Mouse (Mus musculus) ovary, postnatal 10 days (tissue): ENCODE results near the gene Eif4g1.

Experiments used
- DNase-seq: peaks from one replicate; pipeline ENCODE4 v3.0.0; 2022; ENCODE audit warnings: low spot score

The Eif4g1 gene

DNA sequence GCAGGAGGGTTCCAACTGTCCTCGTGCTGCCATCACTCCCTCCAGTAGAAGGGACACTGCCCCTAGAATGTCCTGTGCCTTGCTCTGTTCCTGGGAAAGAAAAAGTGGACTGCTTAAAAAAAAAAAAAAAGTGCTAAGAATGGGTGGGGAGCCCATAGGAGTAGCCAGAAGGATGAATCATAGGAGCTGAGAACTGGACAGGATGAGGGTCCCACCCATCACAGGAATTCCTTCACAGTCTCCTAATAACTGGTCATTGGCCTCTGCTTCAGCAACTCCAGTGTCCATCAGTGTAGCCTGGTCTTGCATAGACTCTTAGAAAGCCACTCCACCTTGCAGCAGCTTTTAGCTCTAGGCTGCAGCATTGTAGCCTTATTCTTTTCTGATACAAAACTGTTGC is 58.3 kb downstream of the Eif4g1 start:
- no peak for DNase-seq

DNA sequence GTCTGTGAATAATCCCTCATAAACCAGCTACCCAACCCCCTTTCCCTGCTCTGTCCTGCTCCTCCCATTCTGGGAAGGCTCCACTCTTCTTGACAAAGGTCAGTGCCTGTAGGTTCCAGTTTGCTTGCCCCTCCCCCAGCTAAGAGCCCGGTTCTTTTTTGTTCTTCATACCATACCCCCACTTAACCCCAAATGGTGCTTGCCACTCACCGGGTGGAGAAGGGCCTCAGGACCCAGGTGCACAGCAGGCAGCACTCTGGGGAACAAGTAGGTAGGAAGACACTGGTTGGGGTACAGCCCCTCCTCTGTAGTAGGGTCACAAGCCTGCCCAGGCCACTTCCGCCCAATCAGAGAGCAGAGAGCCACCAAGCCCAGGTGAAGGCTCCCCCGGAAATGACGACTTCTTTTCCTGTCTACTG is 62.2 kb downstream of the Eif4g1 start:
- no peak for DNase-seq

DNA sequence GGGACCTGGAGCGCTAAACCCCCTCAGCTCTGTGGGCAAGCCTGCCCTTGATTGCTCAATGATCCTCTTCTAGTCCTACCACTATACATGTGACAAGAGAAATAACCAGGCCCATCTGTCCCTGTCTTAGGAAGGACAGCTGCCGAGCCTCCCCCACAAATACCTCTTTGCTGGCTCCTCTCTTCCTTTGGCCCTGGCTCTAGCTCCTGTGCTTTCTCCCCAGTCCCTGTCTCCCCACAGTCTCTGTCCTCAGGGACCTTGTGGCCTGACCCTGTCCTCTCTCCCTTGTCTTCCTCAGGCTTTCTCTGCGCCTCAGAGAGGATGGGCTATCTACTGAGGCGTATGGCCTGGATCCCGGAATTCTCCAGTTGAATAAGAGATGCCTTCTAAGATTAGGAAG is 63.6 kb downstream of the Eif4g1 start:
- no peak for DNase-seq

DNA sequence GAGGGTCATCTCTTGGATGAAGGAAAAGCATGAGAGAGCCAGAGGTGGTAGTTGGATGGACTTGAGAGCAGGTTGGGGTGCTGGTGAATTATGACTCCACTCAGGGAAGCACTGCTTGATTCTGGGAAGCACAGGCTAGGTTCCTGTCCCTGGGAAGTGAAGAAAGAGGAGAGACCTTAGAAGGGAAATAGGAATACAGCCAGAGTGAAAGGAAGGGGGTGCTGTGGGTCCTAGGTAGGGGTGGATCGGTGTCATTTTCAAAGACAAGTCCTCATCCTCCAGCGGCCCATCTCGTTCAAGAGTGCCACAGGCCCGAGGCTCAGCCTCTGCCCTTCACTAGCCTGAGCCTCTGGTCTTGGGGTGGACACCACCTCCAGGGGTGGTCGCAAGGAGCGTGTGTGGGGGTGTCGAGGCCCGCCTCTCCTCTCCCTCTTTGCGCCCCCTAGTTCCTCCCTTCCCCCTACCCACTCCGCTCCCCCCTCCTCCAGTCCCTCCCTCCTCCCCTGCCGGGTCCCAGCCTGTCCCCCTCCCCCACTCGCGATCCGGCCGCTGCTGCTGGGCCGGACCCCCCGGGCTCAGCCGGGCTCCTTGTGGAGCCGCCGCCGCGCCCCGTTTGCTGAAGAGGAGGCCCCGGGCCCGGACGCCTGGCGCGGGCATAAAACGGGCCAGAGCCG is 64.3 kb downstream of the Eif4g1 start:
- no peak for DNase-seq

DNA sequence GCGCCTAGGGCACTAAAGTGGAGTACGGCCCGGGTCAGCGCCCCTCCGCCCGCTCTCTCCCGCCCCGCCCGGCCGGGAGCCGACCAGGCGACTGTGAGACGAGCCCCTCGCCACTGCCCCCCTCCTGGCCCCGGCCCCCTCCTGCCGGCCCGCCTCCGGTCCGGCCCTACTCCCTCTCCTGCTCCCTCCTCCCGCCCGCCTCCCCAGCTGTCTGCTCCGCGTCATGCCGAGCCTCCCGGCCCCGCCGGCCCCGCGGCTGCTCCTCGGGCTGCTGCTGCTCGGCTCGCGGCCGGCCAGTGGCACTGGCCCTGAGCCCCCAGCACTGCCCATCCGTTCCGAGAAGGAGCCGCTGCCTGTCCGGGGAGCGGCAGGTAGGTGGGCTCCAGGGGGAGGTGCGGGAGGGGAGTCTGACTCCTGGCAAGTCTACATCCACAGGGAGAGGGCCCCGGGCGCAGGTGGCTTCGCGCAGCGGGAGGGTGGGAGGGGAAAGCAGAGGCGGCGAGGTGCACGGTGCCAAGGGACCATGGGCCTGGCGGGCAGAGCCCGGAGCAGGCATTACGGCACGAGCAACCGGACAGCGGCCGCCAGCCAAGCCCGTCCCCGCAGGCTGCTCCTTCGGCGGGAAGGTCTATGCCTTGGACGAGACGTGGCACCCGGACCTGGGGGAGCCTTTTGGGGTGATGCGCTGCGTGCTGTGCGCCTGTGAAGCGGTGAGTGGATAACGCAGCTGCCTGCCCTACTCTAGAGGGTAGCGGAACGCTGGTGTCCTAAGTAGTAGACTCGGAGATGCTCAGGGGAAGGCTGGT is 65.0 kb downstream of the Eif4g1 start, which contains the start of gene Chrd:
TSS of gene Chrd (plus strand) at position 203 of the 806 bp plus-strand sequence.
- peak; percentile 54 for DNase-seq

DNA sequence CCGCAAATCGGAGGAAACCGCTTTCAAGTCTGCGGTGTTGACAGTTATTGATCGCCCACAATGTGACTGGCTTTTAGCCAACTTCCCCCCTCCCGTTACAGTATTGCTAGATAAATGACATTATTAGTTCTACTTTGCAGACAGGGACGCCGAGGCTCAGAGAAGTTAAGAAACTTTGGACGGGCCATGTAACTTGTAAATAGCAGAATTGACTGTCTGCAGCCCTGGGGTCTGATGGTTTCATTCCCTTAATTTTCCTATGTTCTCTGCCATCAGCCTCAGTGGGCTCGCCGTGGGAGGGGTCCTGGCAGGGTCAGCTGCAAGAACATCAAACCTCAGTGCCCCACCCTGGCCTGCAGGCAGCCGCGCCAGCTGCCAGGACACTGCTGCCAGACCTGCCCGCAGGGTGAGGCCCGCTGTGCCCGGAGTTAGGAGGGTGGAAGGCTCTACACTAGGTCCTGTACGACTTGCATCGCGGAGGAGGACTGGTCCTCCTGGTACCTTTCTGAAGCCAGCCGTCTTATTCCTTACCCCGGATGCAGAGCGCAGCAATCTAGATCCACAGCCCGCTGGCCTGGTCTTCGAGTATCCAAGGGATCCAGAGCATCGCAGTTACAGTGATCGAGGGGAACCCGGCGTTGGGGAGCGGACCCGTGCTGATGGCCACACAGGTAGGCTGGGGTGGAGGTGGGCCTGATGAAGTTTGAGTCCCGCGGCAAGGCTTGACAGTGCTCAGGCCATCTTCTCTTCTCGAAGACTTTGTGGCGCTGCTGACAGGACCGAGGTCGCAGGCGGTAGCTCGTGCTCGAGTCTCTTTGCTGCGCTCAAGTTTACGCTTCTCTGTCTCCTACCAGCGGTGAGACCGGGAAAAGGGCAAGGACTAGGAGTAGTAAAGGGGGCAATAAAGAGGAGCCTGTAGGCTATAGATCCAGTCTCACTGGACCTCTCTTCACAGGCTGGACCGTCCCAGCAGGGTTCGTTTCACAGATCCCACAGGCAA is 65.9 kb downstream of the Eif4g1 start, which contains the start of gene Thpo:
TSS of gene Thpo (minus strand) at position 781 of the 1,000 bp plus-strand sequence.
- DNase-seq = no peak

DNA sequence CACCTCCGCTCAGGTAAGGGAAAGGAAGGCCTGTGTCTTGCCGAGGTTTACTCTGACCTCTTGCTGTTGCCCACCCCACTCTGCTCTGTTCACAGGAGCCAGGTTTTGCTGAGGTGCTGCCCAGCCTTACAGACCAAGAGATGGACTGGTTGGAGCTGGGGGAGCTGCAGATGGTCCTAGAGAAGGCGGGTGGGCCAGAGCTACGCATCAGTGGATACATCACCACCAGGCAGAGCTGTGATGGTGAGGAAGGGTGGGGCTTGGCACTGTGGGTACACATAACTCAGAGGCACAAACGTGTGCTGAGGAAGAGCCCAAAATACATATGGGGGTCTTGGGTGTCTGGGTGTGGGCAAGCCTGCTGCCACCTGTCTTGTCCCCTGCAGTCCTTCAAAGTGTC is 67.5 kb downstream of the Eif4g1 start:
- no peak for DNase-seq

DNA sequence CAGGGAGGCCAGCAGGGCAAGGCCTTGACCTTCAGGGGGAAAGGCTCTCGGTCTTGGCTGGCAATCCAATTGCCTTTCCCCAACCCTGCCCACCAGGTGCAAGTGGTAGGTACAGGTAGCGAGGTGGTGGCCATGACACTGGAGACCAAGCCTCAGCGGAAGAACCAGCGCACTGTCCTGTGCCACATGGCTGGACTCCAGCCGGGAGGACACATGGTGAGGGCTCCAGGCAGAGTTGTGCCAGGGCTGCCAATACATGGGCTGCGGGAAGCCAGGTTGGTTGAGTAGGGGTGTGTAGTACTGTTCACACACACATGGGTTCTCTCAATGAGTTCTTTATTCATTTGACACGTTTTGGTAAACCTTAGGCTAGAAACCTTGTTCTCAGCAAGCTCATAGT is 68.1 kb downstream of the Eif4g1 start:
- no peak for DNase-seq

DNA sequence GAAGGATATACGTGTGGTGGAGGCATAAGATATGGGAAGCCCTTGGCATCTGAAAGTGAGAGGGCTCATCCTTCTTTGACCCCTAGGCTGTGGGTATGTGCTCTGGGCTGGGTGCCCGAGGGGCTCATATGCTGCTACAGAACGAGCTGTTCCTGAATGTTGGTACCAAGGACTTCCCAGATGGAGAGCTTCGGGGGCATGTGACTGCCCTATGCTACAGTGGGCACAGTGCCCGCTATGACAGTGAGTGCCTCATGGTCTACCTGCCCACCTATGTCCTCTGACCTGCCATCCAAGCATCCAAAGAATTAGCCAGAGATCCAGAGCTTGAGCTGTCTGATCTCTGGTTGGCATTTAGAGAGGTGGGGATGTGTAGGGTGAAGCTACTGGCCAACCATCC is 68.7 kb downstream of the Eif4g1 start:
- DNase-seq = no peak

DNA sequence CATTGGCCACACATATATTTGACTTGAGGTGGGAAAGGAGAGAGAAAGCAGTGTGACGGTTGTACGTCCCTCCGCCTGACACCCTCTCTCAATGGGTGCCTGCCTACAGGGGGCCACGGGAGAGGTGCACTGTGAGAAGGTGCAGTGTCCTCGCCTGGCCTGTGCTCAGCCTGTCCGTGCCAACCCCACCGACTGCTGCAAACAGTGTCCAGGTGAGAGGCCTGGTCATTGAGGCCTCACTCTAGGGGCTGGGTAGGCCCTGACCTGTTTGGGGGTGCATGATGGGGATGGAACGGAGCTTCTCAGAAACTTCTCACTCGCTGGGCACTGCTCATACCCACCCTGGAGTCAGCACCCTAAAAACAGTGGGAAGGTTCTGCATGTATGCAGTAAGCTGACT is 71.7 kb downstream of the Eif4g1 start:
- no peak for DNase-seq
